Mouse (Mus musculus) erythroblast, adult 5-6 weeks (primary cell): ENCODE results near the gene Bsn. TPM values are rescaled to one million over a fixed set of nuclear protein-coding genes. Genes with fewer than 3 reads are reported as not detected.
A peak's percentile ranks its signal among the peaks of the same experiment; 100 is the strongest.

Source experiments
- ATAC-seq: replicated peaks from 2 replicates; pipeline ENCODE4 v1.8.0; 2016; ENCODE audit warnings: moderate number of reproducible peaks, mild to moderate bottlenecking, moderate TSS enrichment, inconsistent platforms; ENCODE audit not compliant: poor library complexity, low FRiP score, severe bottlenecking
- total RNA-seq, 2 experiments: library from RNA; stranded (forward) in 1 of 2; stranded (reverse) in 1 of 2; fragments of 150-400 nt in 1 of 2; fragments of 200-764, 138-1000 nt in 1 of 2; gene quantifications; 2 replicates each; pipeline versions ENCODE4 v1.2.3 to v1.2.4; 2015 to 2017; ENCODE audit warnings: low replicate concordance in 2 of 2

Bsn gene
- total RNA-seq, 2 experiments from 2014 or later = 0.38 to 1.3 TPM

DNA sequence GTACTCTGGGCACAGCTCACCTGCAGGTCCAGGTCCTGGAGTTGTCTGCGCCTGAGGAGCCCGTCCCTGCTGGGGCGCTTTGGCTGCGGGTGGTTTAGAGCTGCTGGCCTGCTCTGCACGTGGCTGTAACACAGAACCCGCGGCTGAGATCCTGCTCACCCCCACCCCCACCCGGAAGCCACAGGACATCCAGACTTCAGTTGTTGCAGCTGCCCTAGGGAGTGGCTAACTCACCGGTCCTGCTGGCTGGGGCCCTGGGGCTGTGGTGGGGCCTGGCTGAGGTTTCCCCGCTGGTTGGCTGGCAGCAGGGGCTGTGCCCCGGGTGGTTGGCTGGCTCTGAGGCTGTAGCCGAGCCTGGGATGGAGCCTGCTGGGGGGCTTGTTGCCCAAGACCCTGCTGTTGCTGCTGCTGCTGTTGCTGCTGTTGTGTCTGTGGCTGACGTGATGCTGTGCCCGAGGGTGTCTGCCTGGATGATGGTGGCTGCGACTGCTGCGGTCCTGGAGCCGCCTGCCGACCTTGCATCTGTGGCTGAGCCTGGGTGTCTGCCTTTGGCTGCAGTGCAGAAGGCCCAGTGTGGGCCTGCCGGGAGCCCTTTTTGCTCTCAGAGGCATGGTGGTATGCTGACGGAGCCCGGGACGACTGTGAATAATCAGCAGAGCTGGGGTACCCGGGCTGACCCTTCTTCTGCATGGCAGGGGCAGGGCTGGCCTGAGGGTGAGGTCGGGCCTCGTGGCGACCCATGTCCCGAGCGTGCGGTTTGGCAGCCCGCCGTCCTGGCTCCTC is 85.2 kb downstream of the Bsn start:
- ATAC-seq = peak; percentile 31; the same call in 1 of the 2 replicates

DNA sequence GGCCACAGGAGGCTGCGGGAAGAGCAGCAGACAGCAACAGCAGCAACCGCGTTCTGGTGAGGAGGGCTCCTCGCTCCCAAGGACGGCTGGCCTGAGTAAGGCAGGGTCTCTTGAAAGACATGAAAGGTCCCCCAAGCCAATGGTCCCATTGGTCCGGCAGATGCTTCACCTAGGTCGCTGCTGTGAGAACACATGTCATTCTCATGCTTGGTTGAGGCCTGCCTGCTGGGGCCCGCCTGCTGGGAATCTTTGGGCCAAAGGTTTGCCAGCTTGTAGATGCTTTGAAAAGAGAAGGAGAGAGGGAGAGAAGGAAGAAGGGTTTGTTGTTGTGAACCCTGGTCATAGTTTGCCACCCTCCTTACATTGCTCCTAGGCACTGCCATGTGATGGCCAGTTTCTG is 90.6 kb downstream of the Bsn start:
- ATAC-seq = no peak

DNA sequence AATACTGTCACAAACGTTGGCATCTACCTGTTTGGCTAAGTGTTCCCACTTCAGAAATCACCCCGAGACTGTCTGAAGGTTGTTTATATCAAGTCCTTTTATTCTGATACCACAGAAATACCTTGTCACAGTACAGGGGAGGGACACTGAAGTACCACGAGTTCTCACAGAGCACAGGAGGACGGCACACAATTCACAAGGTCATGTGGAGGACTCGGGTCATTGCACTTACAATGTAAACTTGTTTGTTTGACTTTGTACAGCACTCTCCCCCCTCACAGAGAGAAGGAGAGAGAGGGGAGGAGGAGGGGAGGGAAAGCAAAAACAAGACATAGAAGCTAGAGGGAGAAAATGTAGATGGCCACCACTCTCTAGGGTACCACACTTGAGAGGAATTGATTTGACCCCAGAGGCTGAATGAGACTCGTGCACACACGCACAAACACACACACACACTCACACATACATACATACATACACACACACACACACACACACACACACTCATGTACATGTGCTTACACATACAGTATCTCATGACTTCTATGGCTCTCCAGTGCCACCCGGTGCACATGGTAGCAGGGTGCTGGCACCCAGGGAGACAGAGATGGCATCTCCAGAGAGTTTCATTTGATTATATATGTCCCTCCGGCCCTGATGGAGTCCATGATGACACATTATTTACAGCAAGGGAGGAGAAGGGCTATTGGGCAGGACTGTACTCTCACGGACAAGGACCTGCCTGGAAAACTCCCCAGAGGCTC is 94.1 kb downstream of the Bsn start:
- peak; percentile 36 for ATAC-seq

DNA sequence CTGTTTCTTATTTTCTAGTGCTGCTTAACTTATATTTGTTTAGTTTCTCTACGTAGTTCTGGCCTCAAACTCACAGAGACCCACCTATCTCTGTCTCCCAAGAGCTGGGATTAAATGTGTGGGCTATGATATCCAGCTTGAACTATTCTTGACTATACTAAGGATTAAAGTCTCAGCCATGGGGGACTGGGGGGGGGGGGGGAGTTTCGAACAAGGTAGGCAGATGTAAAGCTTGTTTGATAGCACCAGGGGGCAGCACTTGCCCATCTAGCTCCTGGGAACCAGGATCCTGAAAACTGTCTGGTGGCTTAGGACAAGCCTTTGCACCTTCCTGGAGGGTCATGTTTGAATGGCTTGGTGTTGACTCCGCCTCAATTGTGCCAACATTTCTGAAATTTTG is 94.7 kb downstream of the Bsn start:
- peak; percentile 48 for ATAC-seq

DNA sequence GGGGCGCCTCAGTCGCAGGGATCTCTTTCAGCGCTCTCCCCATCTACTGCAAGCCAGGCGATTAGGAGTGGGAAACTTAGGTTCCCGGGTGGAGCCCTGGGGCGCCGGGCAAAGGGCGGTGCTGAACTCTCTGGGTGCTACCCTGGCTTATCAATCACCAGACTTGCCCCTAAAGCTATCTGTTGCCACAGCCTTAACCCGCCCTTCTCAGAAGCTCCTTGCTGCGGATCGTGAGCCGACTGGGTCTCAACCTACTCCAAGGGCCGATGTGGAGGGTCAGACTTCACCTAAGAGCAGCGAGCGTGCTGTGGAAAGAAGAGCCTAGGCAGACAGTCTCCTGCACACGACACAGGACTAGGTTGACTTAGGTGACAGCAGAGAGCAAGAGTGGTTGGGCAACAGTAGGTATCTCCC is 95.2 kb downstream of the Bsn start:
- ATAC-seq = peak; percentile 72

DNA sequence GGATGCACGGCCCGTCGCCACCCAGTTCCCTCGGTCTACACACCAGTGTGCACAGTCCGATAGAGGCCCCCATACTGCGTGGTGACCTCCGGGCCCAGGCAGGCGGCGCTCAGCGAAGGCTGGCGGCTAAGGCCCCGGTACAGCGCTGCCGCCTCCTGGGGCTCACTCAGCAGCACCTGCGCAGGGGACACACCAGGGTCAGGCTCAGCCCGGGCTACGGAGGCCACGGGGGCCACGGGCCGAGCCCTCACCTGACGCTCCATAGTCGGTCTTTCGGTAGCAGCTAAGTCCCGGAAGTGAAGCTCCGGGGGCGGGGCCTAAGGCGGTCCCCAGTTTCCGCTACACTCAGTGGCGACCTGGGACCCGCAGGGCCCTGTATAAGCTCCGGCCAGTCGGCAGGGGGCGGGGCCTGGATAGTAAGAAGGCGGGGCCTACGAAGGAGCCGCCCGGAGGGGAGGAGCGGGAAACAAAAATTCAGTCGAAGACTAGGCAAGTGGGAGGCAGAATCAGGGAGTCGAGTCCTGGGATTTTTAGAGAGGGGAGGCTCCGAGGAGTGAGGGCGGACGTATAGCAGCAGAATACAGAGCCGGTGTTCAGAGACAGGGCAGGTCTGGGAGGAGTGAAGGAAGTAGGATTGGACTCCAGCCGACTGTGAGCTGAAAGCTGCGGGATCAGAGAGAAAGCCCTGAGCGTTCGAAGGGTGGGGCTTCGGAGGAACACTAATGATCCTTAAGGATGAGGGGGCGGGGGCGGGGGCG is 95.8 kb downstream of the Bsn start, which contains the start of gene Apeh:
Gene Apeh, minus strand, starts transcription at position 423 of the 758 bp plus-strand sequence.
- ATAC-seq = peak; percentile 65

DNA sequence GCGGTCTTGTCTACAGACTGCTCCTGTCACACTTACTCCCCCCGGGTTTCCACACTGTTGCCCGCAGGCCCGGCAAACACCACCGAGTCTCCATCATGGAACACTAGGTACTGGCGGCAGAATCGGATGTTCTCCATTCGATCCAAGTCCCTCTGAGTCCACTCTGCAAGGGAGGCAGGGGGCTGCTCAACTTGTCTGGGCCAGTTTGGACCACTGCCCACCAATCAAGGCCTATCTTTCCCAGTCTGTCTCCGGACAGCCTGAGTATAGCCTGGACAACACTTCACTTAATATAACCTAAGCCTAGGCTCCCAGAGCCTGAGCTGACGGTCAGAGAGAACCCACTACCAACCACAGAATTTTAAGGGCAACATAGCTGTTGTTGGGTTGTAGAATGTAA is 96.6 kb downstream of the Bsn start:
- ATAC-seq = no peak

DNA sequence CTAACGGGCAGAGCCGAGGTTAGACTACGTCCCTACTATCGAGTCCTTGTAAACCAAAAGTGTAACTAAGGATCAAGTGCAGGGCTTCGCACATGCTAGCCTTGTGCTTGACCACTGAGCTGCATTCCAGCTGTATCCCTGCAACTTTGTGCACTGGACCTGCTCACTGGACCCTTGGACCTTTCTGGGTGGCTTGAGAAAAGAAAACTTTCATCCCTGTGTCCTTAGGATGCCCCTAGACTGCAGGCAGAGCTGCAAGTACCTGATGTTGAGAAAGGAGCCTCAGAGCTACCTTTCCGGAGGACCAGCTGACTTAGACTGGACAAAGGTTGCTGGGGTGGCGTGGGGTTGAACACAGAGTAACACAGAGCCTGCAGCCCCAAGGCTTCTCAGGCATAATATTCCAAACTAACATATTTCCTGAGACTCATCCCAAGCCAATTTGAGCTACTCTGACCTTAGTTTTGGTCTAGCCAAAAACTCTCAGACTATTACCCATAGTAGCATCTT is 99.5 kb downstream of the Bsn start:
- ATAC-seq = no peak

DNA sequence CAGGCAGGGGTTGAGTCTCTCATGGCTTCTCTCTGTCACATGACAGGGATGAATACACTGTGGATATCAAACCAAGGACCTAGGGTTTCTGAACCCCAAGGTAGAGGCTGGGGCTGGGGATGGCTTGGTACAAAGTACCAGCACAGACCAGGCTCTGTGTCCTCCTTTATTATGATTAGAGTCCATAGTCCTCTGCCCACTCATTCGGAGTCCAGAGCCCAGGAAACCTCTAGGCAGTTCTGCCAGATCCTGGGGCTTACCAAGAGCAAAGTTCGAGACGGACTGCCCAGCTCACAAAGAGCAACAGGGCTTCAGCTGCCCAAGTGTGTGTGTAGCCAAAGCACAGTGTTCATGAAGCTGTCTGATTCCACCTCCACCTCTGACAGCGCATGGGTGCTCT is 104.9 kb downstream of the Bsn start:
- ATAC-seq = no peak

DNA sequence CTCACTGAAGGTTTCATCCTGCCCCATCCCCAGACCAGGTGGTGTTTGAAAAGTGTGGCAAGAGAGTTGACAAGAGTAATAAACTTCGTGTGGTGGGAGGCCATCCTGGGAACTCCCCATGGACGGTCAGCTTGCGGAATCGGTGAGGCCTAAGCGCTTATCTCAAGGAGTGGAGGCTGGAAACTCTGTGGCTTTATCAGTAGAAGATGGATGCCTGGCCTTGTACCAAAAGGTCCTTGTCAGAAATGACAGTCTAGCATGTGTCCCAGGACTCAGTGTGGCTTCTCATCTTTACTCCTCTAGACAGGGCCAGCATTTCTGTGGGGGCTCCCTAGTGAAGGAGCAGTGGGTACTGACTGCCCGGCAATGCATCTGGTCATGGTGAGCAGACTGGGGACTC is 106.6 kb downstream of the Bsn start:
- peak; percentile 12 for ATAC-seq

DNA sequence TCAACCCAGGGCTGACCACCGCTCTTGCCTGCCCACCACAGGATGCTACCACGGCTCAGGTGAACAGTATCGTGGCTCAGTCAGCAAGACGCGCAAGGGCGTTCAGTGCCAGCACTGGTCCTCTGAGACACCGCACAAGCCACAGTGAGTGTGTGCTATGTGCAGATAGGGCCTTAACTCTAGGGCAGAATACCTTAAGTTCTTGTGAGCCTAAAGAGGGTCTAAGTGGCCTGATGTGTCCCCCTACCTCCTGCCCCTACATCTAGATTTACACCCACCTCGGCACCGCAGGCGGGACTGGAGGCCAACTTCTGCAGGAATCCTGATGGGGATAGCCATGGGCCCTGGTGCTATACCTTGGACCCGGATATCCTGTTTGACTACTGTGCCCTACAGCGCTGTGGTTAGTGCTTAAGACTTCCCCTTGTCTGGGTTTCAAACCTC is 107.2 kb downstream of the Bsn start, which contains the start of gene Rnf123:
Gene Rnf123, minus strand, starts transcription at position 359 of the 444 bp plus-strand sequence.
- peak; percentile 33 for ATAC-seq

DNA sequence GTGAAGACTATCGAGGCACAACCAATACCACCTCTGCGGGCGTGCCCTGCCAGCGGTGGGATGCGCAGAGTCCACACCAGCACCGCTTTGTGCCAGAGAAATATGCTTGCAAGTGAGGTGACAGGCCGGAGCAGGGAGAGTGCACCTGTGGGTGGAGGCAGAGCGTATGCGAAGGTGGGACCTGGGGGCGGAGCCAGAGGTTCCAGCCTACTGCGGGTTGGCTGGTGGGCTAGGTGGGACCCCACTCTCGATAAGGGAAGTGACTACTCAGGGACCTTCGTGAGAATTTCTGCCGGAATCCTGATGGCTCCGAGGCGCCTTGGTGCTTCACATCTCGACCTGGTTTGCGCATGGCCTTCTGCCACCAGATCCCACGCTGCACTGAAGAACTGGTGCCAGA is 107.6 kb downstream of the Bsn start:
- peak; percentile 12; the same call in 1 of the 2 replicates for ATAC-seq

DNA sequence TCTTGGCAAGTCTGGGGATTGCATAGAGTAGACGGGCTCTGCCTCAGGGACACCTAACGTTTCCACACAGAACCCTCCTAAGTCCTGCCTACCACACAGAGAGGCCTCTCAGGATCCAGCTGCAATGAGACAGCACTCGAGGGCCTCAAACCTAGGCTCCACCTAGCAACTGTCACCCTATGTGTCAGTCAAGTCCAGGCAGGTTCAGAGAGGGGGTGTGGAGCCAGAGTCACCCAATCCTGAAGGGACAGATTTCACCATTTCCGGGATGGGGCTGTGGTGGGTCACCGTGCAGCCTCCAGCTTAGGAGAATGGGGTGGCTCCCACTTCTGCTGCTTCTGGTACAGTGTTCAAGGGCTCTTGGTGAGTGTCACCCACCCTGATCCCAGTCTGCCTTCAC is 110.0 kb downstream of the Bsn start, which contains the start of gene Mst1:
Gene Mst1, plus strand, starts transcription at position 269 of the 400 bp plus-strand sequence.
- peak; percentile 68 for ATAC-seq

DNA sequence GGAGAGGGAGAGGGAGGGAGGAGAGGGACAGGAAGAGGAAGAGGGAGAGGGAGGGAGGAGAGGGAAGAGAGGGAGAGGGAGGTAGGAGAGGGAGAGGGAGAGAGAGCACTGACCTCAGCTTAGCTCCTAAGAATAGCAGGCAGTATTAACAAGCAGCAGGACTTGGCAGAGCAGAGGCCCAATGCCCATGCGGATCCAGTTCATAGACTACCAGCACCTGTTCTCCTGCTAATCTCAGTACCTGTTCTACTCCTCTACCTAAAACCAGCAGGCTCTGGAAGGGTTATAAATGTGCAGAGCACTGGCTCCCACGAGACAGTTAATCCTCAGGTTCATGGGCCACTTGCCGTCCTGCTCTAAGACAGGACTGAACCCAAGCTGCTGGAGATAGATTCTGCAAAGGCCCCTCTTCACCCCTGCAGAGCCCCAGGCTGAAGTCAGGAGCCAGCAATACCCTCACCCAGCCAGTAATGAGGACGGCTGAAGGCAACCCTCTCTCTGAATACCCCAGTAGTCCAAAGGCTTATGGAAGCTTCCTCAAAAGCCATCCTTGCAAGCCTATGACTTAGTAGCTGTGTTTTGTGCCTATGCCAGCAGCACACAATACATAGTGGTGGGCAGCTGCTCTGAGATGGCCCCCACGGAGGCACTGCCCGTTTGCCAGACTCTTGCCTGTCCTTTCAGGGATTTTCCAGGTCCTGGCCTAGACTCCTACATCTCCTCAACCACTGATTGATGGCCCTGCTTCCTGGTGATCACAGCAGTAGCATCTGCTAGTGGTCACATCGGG is 116.8 kb downstream of the Bsn start:
- no peak for ATAC-seq

DNA sequence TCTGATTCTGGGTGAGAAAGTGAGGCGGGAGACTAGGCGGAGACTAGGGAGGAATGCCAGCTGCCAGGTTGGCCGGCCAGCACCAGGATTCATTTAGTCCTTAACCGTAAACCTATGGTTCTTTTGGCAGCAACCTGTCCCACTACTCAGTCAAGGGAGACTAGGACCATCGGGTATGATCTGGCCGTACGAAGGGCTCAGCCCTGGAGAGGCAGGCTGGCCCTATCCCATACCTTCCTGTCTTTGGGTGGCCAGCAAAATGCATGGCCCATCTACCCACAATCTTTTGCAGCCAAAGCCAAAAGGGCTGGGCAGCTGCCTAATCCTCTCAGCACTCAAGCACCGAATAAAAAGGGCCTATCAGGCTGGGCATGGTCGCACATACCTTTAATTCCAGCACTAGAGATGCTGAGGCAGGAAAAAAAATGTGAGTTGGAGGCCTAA is 117.7 kb downstream of the Bsn start:
- no peak for ATAC-seq

DNA sequence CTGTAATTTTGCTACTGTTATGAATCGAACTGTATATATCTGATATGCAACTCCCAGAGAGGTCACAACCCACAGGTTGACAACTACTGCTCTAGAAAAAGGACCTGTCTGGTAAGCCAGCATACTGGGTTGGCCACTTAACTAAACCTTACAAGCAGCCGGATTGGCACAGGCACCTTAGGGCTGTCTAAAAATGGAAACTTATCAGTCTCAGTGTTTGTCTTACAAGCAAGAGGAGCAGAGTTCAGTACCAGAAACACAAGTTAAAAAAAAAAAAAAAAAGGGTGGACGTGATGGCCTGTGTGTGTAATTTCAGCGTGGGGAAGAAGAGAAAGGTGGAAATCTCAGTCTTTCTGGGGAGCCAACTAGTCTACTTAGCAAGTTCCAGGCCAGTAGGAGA is 118.4 kb downstream of the Bsn start:
- no peak for ATAC-seq

DNA sequence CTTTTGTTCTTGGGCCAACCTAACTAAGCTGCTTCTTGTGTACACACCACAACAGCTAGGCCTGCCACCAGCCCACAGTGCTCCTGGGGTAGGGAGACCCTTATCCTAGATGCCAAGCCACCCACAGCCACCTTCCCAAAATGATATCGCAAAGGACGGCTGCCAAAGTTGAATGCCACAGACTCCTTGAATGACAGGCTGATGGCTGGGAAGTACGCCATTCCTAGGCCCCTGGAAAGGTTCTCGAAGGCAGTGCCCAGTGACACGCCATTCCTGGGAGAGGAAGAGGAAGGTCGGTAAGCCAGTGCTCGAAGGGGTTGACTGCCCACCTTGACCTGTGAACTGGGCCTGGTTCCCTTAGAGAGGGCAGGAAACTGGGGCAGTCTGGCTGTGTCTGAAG is 120.7 kb downstream of the Bsn start:
- ATAC-seq = no peak

DNA sequence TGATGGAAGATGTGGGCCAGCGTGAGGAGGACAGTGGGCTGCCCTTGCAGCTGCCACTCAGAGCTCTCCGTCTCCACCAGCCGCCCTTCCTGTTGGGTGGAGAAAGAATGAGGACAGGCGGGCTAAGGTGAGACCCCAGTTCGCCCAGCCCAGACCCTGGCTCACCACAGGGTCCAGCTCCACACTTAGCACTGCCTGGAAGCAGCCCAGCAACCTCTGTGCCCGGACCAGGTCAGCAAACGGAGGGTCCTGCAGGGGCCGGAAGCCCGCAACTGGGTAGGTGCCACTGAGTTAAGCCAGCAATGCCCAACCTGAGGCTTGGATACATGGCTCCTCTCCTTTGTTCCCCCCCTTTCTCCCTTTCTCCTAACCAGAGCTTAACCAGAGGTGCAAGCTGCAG is 121.2 kb downstream of the Bsn start:
- no peak for ATAC-seq

DNA sequence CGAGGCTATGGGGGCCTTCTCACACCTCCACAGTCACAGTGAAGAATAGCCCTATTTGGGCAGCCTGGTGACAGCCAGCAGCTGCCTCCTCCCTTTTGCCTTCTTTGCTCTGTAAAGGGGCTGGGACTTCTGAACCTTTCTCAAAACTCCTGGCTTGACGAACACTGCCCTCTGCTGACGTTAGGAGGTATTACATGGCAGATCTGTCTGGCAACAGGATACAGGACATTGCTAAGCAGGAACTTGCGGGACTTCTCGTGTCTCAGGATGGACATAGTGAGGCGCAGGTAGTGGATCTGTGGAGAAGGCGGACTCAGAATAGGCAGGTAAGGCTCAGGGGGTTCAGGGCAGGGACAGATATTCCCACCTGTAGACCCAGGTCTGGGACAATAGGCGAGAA is 122.3 kb downstream of the Bsn start:
- peak; percentile 63 for ATAC-seq
